Mouse (Mus musculus): ENCODE data around the gene Sh3bp2.

The Sh3bp2 gene

DNA sequence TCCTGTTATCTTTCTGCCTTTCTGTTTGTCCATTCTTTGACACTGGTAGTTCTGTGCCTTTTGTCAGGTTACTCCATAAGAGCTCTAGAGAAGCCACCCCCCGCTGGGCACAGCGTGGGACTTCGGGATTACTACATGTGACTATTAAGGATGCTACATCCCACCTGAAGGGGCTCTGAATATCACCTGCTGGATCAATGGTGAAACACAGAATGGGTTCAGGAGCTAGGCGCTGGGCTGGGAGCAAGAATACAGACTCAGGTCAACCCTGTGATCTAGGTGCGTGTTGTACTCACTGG lies 788 bp downstream of the Sh3bp2 start:
- no peak for DNase-seq (ENCODE audit: low spot score)

DNA sequence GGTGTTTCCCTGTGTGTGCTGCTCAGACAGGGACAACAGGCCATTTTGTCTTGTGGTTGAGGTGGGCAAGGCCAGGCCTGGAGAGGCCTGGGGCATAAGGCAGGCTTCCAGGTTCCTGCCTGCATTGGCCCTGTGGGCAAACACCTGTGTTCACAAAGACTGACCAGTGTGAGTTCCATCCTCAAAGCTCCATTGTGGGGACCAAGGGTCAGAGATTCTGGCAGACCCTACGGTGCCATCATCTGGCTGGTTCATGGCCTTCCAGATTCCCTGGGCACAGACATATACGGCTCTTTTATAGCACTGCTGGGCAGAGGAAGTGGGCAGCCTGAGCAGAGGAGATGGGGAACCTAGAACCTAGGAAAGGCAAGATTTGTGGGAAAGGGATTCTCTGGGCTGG lies 1.7 kb downstream of the Sh3bp2 start:
- DNase-seq (ENCODE audit: low spot score) = no peak

DNA sequence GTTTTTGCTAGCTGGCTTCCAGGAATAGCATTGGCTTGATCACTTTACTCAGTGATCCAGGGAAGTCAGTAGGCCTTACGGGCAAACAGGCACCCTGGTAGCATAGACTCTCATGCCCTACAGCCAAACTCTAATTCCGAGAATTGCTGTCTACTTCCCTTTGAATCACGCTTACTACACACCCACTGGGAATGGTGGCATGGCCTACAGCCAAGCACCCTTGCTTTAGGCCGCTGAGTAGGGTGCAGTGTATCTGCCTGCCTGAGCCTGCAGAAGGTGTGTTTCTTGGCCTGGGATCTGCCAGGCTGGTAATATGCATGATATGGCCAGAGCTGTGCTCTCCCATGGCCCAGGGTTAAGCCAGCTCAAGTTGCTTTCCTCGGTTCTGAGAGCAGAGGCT lies 3.1 kb downstream of the Sh3bp2 start:
- DNase-seq (ENCODE audit: low spot score) = no peak

DNA sequence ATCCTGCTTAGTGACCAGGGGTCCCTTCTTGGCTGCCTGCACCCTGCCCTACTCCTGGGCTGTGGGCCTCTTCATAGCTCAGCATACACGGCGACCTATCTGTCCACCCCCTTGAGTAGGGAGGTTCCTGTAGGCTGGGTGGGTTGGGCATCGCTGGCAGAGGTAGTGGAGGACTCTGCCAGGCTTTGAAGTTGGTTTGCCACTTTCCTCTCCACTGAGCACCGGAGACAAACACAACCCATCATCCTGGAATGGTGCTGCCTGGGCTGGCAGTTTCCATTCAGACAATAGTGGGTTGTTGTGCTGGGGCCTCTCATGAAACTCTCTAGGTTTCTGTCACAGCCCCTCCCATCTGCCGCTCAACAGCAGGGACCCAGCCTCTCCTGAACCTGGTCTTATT lies 4.5 kb downstream of the Sh3bp2 start:
- DNase-seq (ENCODE audit: low spot score) = no peak

DNA sequence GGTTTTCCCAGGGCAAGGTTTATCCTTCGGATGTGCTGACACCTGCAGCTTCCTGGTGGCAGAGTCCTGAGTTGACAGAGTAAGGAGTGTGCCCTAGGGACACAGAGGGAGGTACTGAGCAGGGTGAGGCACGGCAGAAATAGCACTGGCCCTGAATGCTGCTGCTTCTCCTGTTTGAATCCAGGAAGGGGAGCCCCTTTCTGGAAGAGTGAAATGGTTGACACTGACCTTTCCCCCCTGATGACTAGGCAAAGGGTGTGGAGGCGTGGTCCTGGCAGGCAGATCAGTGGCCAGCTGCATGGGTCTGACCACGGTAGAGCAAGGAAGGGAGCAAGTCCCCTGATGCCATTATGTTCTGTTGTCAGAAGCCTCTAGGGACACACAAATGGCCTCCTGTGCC lies 5.0 kb downstream of the Sh3bp2 start:
- no peak for DNase-seq (ENCODE audit: low spot score)

DNA sequence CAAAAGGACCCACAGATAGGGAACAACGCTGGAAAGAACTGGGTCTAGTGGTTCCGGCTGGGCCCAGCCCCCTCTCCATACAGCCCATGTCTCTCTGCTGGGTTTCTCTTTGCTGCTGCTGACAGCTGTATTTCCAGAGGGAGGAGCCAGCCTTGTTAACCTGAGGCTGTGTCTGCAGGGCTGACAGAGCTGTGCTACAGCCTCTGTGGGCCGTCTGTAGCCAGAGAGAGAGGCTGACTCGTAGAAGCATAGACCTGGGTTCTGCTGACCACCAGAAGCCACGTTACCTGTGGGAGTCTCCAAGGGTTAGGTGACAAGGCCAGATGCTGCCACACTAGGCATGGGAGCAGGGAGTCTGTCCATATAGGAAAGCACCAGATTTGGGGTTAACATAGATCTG lies 7.4 kb downstream of the Sh3bp2 start:
- no peak for DNase-seq (ENCODE audit: low spot score)

DNA sequence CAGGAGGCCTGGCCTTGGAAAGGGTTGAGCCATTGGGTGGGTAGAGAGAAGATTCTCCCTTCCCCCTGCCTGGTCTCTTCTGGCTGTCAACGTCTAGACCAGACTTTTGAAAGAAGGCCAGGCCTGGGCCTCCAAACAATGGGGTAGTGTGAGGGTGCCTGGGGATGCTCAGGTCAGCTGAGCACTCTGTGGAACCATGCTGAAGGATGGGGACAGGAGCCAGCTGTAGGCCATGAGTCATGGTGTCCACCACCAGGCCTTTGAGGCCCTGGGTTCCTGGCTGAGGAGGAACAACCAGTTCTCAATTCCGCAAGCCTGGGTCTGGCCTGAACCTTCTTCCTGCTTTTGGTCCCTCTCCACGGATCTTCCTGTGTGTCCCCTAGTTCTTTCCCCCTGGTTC lies 8.2 kb downstream of the Sh3bp2 start:
- no peak for DNase-seq (ENCODE audit: low spot score)

DNA sequence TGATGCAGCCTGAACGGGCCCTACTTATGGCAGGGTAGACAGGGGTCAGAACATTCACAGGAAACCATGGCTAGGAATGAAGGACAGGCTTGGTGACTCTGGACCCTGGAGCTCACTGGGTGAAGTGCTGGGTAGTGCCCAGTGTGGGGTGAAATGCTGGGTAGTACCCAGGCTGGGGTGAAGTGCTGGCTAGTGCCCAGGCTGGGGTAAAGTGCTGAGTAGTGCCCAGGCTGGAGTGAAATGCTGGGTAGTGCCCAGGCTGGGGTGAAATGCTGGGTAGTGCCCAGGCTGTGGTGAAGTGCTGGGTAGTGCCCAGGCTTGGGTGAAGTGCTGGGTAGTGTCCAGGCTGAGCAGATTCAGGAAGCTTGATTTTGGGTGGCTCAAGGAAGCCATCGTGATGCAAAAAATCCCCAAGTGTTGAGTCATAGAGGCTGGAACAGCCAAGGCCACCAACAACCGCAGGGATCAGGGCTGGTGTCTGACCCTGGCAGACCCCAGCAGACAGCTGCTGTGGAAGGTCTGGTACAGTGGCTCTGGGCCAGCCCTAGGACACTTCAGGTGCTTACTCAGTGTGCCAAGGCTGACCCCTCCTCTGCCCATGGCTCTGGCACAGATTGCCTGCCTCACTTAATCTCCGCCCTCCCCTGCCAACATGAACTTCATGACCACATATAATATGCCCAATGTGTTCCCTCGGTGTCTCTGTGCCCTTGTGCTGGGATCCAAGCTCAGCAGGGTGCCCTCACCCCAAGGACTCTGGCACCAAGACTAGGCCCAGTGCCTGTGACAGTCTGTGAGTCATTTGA lies 9.3 kb downstream of the Sh3bp2 start:
- DNase-seq (ENCODE audit: low spot score) = no peak

DNA sequence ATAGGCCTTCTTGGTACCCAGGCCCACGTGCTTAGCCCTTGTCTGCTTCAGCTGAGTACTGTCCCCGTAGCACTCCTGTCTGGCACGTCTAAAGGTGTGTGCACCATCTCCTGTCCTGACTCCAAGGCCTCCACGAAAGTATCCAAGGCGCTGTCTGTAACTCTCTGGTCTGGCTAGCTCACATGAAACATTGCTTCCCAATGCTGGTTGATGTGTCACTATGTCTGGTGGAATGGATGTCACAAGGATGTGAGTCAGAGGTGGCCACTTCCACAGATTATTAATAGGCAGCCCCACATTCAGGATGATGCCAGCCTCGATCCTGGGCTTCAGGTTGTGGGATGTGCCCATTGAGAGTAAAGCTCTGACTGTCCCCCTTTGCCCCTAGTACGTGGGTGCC lies 10.2 kb downstream of the Sh3bp2 start:
- no peak for DNase-seq (ENCODE audit: low spot score)

DNA sequence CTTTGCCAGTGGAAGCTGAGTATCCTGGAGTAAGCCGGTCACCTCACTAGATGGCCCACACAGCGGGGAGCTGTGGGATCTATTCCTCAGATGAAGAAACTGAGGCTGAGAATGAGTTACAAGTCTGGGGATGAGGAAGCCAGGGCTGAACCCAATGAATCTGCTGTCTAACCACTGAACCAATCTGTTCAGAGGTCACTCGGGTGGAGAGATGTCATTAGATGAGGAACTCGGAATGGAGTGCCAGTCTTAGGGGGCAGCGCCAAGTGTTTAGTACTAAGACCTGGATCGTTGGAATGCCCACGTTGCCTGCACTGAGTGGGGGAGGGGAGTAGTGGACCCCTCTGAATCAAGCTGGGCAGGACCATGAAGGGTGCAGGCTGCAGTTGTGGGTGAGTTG lies 12.4 kb downstream of the Sh3bp2 start:
- no peak for DNase-seq (ENCODE audit: low spot score)

DNA sequence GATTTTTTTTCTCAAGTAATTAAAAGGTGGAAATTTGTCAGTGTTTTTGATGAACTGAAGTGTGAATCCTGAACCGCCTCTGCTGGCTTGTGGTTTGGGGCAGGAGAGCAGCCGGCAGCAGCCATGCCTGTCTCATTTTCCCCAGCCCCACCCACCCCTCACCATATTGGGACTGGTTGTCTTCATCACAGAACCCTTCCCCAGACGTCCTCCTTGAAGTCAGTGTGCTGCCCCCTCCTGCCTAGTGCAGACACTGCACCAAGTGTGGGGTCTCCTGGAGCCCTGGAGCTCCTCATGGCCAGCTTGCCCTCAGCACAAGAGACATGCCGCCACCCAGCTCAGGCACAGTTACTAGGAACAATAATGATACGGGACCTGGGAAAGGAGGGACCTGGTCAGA lies 12.9 kb downstream of the Sh3bp2 start:
- DNase-seq (ENCODE audit: low spot score) = no peak

DNA sequence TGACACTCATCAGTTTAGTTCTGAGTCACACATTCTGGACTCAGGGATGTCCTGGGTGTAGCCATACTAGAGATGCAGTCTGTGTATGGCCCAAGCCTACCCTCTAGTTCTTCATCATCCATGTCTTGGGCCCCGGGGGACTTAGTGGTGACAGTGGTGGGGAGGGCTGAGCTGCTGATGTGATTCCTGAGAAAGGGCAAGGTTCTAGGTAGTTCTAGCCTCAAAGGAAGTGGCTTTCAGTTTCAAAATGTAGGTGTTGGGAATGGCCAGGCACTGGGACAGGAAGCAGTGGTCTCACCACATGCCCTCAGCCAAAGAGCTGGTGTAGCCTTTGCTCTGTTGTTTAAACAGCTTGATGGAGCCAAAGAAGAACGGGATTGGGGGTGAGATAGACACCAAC lies 13.5 kb downstream of the Sh3bp2 start:
- DNase-seq (ENCODE audit: low spot score) = no peak

DNA sequence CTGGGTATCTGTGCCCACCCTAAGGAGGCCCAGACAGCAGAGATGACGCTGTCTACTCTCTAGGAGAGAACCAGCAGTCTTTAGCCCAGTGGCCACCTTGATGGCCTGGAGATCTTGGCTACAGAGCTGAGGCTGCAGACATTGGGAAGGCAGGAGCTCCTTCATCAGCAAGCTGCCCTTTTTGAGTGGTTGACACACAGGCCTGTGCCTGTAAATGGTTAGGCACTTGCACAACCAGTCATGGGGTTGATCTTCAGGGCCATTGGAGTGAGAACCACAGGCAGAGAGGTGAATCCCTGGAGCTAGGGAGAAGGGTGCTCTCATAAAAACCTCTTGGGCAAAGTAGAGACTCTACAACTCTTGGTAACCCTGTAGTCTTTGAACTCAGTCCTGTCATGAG lies 16.5 kb downstream of the Sh3bp2 start:
- no peak for DNase-seq (ENCODE audit: low spot score)

DNA sequence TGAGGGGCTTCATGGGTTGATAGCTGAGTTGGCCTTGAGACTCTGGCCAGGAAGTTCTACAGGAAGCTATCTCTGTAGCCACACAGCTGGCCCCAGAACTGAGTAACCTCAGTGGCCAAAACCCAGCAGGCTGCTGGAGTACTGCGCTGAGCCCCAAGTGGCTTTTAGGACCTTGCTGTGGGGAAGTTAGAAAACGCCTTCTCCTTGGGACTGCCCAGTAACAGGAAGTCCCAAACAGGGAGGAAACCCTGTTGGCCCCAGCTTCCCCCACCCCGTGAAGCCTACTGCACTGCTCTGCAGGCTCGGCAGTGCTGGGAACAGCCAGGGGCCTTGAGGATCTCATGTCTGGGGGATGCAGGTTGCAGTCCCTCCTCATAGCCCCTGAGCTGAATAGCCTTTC lies 17.5 kb downstream of the Sh3bp2 start:
- no peak for DNase-seq (ENCODE audit: low spot score)

DNA sequence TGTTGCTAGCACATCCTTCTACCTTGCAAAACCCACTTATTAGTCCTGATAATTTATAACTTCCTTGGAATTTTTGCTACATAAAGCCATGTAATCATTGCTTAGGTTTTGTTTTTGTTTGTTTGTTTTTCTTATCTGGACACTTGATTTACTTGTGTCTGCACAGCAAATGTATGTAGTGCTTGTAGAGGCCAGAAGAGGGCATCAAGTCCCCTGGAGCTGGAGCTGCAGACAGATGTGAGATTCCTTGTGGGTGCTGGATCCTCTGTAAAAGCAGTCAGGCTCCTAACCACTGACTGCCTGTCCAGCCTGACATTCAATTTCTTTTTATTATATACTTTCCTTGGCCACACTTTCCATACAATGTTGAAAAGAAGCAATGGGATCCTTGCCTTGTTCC lies 21.8 kb downstream of the Sh3bp2 start:
- DNase-seq (ENCODE audit: low spot score) = no peak

DNA sequence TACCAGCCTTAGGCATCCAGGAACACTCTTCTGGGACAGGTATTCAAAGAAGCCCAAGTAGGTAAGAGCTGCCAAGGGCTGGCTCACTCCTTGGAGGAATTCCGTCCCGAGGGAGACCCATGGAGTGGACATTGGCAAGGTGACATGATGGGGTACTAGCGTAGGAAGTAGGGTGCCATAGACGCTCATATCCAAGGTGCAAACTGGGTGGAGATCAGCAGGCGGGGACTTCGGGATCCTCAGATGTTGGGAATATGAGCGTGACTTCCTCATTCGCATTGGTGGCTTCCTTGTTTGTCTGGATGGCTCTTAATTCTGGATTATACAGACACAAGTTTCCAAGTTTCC lies 23.5 kb downstream of the Sh3bp2 start:
- DNase-seq (ENCODE audit: low spot score) = no peak

DNA sequence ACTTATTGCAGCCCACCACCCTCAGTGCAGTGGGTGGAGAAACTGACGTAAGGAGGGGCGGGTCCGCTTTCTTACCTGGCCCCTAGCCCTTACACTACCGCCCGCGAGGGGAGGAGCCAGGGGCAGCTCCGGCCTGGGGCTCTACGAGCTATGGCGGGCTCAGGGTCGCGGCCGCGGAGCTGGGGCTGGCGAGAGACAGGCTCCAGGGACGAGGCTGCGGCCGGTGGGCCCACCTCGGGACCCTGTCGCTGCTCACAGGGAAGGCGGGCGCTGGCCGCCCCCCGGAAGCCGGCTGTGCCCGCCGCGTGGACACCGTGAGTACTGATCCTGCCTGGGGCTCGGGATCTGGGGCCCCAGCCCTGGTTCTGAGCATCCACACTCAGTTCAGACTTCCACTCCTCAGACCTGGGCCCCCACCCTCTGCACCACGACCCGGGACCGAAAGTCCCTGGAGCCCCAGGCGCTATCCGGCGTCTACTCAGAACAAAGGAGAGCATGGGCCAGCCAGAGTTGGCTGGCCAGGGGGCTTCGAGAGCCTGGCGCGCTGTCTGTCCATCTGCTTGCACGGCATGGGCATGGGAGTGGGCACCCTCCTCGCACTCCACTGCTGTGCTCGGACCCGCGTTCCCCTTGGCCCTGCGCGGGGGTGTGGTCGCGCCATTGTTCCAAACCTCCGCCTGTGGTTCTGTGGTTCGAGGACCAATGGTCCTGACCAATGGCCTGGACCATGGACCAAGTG lies 24.0 kb downstream of the Sh3bp2 start:
- DNase-seq (ENCODE audit: low spot score) = peak; percentile 41

DNA sequence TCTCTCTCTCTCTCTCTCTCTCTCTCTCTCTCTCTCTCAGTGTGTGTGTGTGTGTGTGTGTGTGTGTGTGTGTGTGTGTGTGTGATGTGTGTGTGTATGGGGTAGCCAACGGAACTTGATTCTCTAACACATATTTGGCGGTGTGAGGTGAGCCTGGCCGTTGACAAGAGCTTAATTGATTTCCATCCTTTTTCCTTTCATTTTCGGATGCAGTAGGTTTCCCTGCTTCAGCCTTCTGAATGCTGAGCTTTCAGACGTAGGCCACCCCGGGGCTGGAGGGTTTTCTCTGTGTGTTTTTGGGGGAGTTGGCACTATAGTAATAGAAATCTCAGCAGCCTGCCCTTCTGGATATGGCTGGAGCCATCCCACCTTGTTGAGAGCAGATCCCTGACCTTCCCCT lies 24.6 kb downstream of the Sh3bp2 start:
- no peak for DNase-seq (ENCODE audit: low spot score)

DNA sequence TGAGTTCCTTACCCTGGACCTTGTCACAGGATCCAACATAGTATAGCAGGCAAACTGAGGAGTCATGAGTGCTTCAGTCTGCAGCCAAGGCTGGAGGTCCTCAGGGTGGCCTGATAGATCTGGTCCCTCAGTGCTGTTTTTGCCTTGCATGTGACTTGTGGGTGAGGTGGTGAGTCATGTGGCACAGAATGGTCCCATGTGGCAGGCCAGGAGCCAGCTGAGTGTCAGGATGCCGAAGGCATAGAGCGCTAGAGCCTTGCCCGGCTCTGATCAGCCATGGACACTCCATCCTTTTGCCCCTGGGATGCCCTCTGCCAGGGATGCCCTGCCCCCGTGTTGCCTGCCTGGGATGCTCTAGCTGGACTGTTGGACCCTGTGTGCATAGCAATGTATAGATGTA lies 26.2 kb downstream of the Sh3bp2 start:
- DNase-seq (ENCODE audit: low spot score) = no peak

DNA sequence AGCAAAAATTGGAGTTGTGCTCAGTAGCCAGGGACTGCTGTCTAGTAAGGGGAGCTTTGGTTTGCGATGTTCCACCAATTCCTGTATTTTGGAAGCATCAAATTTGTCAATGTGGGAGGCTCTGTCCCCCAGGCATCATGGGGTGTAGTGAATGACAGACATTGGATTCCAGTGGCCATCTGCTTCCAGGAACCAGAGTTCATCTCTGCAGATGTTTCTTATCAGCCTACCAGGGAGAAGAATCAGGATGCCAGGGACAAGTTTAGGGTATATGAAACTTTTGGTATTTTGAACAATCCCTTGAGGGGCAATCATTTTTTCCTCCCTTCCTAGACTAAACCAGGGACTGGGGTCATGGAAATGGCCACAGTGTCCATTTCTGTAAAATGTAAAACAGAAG lies 38.2 kb downstream of the Sh3bp2 start:
- DNase-seq (ENCODE audit: low spot score) = no peak

DNA sequence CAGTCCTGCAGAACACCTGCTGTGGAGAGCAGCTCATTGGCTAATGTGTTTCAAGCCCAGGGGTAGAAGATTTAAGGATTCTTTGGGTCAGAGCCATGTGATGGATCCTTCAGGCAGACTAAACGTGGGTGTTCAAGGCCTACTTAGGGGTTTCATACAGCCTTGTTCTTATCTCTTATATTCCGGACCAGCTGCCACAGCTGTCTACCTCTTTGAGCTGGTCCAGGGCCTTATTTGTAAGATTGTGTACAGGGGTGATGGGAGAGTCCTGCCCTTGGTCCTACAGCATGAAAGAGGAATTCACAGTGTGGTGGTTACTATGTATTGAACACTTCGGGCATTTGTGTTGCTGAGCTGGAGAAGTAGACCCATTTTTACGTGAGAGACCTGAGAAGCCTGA lies 38.7 kb downstream of the Sh3bp2 start:
- no peak for DNase-seq (ENCODE audit: low spot score)

DNA sequence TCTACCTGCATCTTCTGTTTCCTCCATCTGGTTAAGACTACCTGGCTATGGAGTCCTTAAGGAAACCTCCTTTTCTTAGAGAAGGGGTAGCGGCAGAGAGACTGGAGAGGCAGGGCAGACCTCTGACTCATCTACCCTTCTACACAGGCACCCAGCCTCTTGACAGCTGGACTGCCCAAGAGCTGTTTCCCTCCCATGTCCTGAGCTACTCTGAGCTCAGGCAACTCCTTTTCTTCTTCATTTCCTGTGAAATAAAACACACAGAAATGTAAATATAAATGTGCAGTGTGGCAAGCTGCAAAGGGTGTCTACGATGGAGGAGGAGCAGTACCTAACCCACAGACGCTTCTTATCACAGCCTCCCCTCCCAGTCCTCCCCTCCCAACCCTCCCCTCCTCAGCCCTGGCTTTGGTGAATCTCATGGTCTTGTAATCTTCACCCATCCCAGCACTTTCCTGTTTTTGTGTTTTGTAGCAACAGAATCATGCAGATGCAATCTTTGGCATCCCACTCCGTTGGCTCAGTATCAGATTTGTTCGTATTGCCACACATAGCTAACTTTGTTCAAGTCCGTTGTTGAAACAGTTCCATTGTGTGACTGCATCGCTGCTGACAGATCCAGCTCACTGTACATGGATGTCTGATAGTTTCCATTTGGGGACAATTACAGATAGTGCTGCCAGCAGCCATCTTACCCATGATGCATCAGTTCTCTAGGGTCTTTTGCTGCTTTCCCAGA lies 40.1 kb downstream of the Sh3bp2 start:
- peak; percentile 39 for DNase-seq (ENCODE audit: low spot score)

DNA sequence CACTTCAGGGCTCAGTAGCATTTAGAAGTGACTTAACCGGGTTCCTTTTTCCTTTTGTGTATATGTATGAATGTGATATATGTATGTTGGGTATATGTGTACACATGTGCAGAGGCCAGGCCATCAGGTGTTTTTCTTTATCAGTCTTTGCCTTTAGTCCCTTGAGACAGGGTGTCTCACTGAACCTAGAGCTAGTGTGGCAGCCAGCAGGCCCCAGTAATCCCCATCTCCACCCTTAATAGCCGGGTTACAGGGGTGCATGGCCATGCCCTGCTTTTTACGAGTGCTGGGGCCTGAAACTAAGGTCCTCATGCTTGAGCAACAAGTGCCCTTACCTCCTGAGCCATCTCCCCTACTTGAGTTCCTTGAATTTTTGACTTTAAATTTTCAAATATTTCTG lies 45.9 kb downstream of the Sh3bp2 start:
- no peak for DNase-seq (ENCODE audit: low spot score)
